Mouse (Mus musculus) T-helper 1 cell (primary cell): ENCODE results near the gene Olfml2b.

ENCODE experiments used
- in situ Hi-C: fragments of 300-600 bp; cut with MboI, MseI; formaldehyde crosslinking; loops from one replicate; pipeline ENCODE4 v1.15.1; 2025; ENCODE audit warnings: high pct_unique_total_duplicates

Olfml2b gene

GRCm38 (mm10) chr1:170645896-170646605, 1.7 kb downstream of the Olfml2b start:
- in situ Hi-C loops, result loop anchor here (25.0 kb wide), 1 partner anchor 1916 kb away; the partner anchor contains the start of gene Vsig8

GRCm38 (mm10) chr1:170646606-170647287, 2.4 kb downstream of the Olfml2b start:
- in situ Hi-C loops, result loop anchor here (25.0 kb wide), 1 partner anchor 1916 kb away; the partner anchor contains the start of gene Vsig8

GRCm38 (mm10) chr1:170647381-170647780, 3.0 kb downstream of the Olfml2b start:
- in situ Hi-C loops, result loop anchor here (25.0 kb wide), 1 partner anchor 1915 kb away; the partner anchor contains the start of gene Vsig8

- in situ Hi-C loops, result loop anchor here (25.0 kb wide), 1 partner anchor 1914 kb away; the partner anchor contains the start of gene Vsig8
Measured at GRCm38 (mm10) chr1:170647971-170648514, 3.7 kb downstream of the Olfml2b start.

GRCm38 (mm10) chr1:170651046-170651723, 6.9 kb downstream of the Olfml2b start:
- in situ Hi-C loops, result no loop called here

GRCm38 (mm10) chr1:170651989-170652740, 7.8 kb downstream of the Olfml2b start:
- in situ Hi-C loops, result no loop called here

GRCm38 (mm10) chr1:170655280-170655917, 11.1 kb downstream of the Olfml2b start:
- in situ Hi-C loops, result no loop called here

GRCm38 (mm10) chr1:170656518-170657227, 12.3 kb downstream of the Olfml2b start:
- in situ Hi-C loops, result no loop called here

GRCm38 (mm10) chr1:170657228-170657521, 12.8 kb downstream of the Olfml2b start:
- in situ Hi-C loops, result no loop called here

- in situ Hi-C loops, result no loop called here
Measured at GRCm38 (mm10) chr1:170657643-170658314, 13.4 kb downstream of the Olfml2b start.

GRCm38 (mm10) chr1:170659260-170659659, 14.9 kb downstream of the Olfml2b start:
- in situ Hi-C loops, result no loop called here

GRCm38 (mm10) chr1:170664620-170665185, 20.4 kb downstream of the Olfml2b start:
- in situ Hi-C loops, result no loop called here

- in situ Hi-C loops, result no loop called here
Measured at GRCm38 (mm10) chr1:170665200-170665599, 20.9 kb downstream of the Olfml2b start.

- in situ Hi-C loops, result loop anchor here (5.0 kb wide), 1 partner anchor 33 kb away; no protein-coding TSS in a partner anchor
Measured at GRCm38 (mm10) chr1:170674184-170674775, 29.9 kb downstream of the Olfml2b start.

GRCm38 (mm10) chr1:170677681-170678080, 33.3 kb downstream of the Olfml2b start:
- in situ Hi-C loops, result no loop called here

GRCm38 (mm10) chr1:170678861-170679260, 34.5 kb downstream of the Olfml2b start:
- in situ Hi-C loops, result no loop called here

- in situ Hi-C loops, result no loop called here
Measured at GRCm38 (mm10) chr1:170679624-170680023, 35.3 kb downstream of the Olfml2b start.

- in situ Hi-C loops, result no loop called here
Measured at GRCm38 (mm10) chr1:170683863-170684262, 39.5 kb downstream of the Olfml2b start.

- in situ Hi-C loops, result no loop called here
Measured at GRCm38 (mm10) chr1:170689773-170690172, 45.4 kb downstream of the Olfml2b start.
